Mouse (Mus musculus) intestine, embryonic 15.5 days (tissue): ENCODE results near the gene Timm44. TPM values are rescaled to one million over a fixed set of nuclear protein-coding genes. Genes with fewer than 3 reads are reported as not detected.
"Not testable (repeated sequence)": the region's sequence is repeated elsewhere in the genome, so short reads cannot be mapped to it uniquely, and the experiment has no call there.

ENCODE experiments used
- ATAC-seq: fragments of 200-750 bp; cut with Nextera tagmentation; 2 replicates; pipeline ENCODE4 v1.8.0; 2017; ENCODE audit warnings: moderate TSS enrichment, moderate library complexity
- H3K27ac ChIP-seq: fragments of 300-500 bp; sonication (generic); 2 replicates; pipeline ENCODE4 v1.5.1; 2015; ENCODE audit warnings: mild to moderate bottlenecking, inconsistent platforms
- H3K27me3 ChIP-seq: fragments of 300-500 bp; sonication (generic); replicated peaks from 2 replicates; pipeline ENCODE4 v1.6.1; 2015; ENCODE audit warnings: inconsistent platforms
- H3K36me3 ChIP-seq: fragments of 300-500 bp; sonication (generic); 2 replicates; pipeline ENCODE4 v1.6.1; 2015; ENCODE audit warnings: inconsistent platforms
- H3K4me1 ChIP-seq: fragments of 300-500 bp; sonication (generic); replicated peaks from 2 replicates; pipeline ENCODE4 v1.6.1; 2015; ENCODE audit warnings: inconsistent platforms
- H3K4me2 ChIP-seq: fragments of 300-500 bp; sonication (generic); replicated peaks from 2 replicates; pipeline ENCODE4 v1.6.1; 2015; ENCODE audit warnings: mild to moderate bottlenecking, inconsistent platforms
- H3K4me3 ChIP-seq: fragments of 300-500 bp; sonication (generic); replicated peaks from 2 replicates; pipeline ENCODE4 v1.5.1; 2015; ENCODE audit warnings: inconsistent platforms
- H3K9ac ChIP-seq: fragments of 300-500 bp; sonication (generic); 2 replicates; pipeline ENCODE4 v1.6.1; 2015; ENCODE audit warnings: inconsistent platforms
- H3K9me3 ChIP-seq: fragments of 300-500 bp; sonication (generic); 2 replicates; pipeline ENCODE4 v1.6.1; 2016; ENCODE audit warnings: inconsistent platforms
- WGBS: fragments of 180-500 bp; shearing (Covaris S2); methylation state at CpG from one replicate; pipeline ENCODE4 v1.1.7; 2015; 5-methylcytosine and 5-hydroxymethylcytosine counted together
- polyA plus RNA-seq: library from polyadenylated mRNA; unstranded; fragments of >200 nt; fragmentation: Nextera tagmentation; extraction: Ambion mirVana; gene quantifications from 2 replicates; pipeline ENCODE4 v1.2.1, GENCODE M21; 2015

Timm44 gene
- polyA plus RNA-seq, 1 experiment from 2014 or later = 65.8 TPM

GRCm38 (mm10) chr8:4259125-4259804, 16.4 kb downstream of the Timm44 start, which contains the start of gene Ctxn1:
Gene Ctxn1, minus strand, starts transcription at chr8:4259274.
- H3K4me1 ChIP-seq = peaks cover 27% of the 10 kb centered on the region
- 4% methylated on average over 33 of the region's 33 CpGs for WGBS
- peaks cover 45% of the 10 kb centered on the region for H3K36me3 ChIP-seq
- peak within 1 kb of the TSS; percentile 73 for H3K27ac ChIP-seq
- H3K4me3 ChIP-seq = peak within 1 kb of the TSS; percentile 73
- peak within 1 kb of the TSS; percentile 87 for H3K4me2 ChIP-seq
- peak; percentile 96 for ATAC-seq
- H3K9me3 ChIP-seq = no peaks in the 10 kb centered on the region
- H3K27me3 ChIP-seq = no peaks in the 10 kb centered on the region
- peak within 1 kb of the TSS; percentile 65 for H3K9ac ChIP-seq

GRCm38 (mm10) chr8:4258678-4259077, 17.0 kb downstream of the Timm44 start:
- WGBS = 0% methylated on average over 32 of the region's 32 CpGs
- Histone ChIP-seq H3K36me3 (peaks cover 43% of the 10 kb centered on the region), H3K9me3 (no peaks in the 10 kb centered on the region), H3K9ac (peak overlapping the region; percentile 65), H3K27ac (peak overlapping the region; percentile 73), H3K4me3 (peak overlapping the region; percentile 73), H3K27me3 (no peaks in the 10 kb centered on the region), H3K4me2 (peak overlapping the region; percentile 87), H3K4me1 (peaks cover 30% of the 10 kb centered on the region)
- ATAC-seq = peak; percentile 75

- peaks cover 30% of the 10 kb centered on the region for H3K4me1 ChIP-seq
- peaks cover 42% of the 10 kb centered on the region for H3K36me3 ChIP-seq
- peak; percentile 49 for ATAC-seq
- peak overlapping the region; percentile 87 for H3K4me2 ChIP-seq
- peak overlapping the region; percentile 65 for H3K9ac ChIP-seq
- no peaks in the 10 kb centered on the region for H3K9me3 ChIP-seq
- peak overlapping the region; percentile 73 for H3K27ac ChIP-seq
- no peaks in the 10 kb centered on the region for H3K27me3 ChIP-seq
- H3K4me3 ChIP-seq = peak overlapping the region; percentile 73
- WGBS = 1% methylated on average over 35 of the region's 35 CpGs
These were observed 17.5 kb downstream of the Timm44 start for GRCm38 (mm10) chr8:4258233-4258632.

GRCm38 (mm10) chr8:4257350-4257749, 18.4 kb downstream of the Timm44 start:
- Histone ChIP-seq H3K4me3 (no peak overlapping the region), H3K9ac (0 out of 2 replicates have a peak overlapping the region, but pooled peaks have one; percentile 65), H3K9me3 (no peaks in the 10 kb centered on the region), H3K27me3 (no peaks in the 10 kb centered on the region), H3K4me1 (peaks cover 34% of the 10 kb centered on the region), H3K36me3 (peaks cover 34% of the 10 kb centered on the region), H3K4me2 (peak overlapping the region; percentile 87), H3K27ac (peak overlapping the region; percentile 73; the same call in 1 of the 2 replicates)
- WGBS = 82% methylated on average over 4 of the region's 4 CpGs
- ATAC-seq = no peak

GRCm38 (mm10) chr8:4256911-4257310, 18.8 kb downstream of the Timm44 start:
- WGBS = 55% methylated on average over 4 of the region's 4 CpGs
- no peaks in the 10 kb centered on the region for H3K27me3 ChIP-seq
- H3K36me3 ChIP-seq = peaks cover 32% of the 10 kb centered on the region
- H3K4me1 ChIP-seq = peaks cover 37% of the 10 kb centered on the region
- no peak overlapping the region for H3K4me3 ChIP-seq
- no peak overlapping the region for H3K9ac ChIP-seq
- no peak for ATAC-seq
- H3K4me2 ChIP-seq = 0 out of 2 replicates have a peak overlapping the region, but pooled peaks have one; percentile 87
- no peaks in the 10 kb centered on the region for H3K9me3 ChIP-seq
- peak overlapping the region; percentile 73; the same call in 1 of the 2 replicates for H3K27ac ChIP-seq

GRCm38 (mm10) chr8:4255471-4255870, 20.2 kb downstream of the Timm44 start:
- 84% methylated on average over 7 of the region's 7 CpGs for WGBS
- H3K27ac ChIP-seq, H3K9me3 ChIP-seq, H3K27me3 ChIP-seq, H3K4me3 ChIP-seq, H3K4me2 ChIP-seq, ATAC-seq, H3K9ac ChIP-seq: not testable (repeated sequence)
- peaks cover 40% of the 10 kb centered on the region for H3K4me1 ChIP-seq
- H3K36me3 ChIP-seq = peaks cover 23% of the 10 kb centered on the region

- no peak overlapping the region; the same call in 1 of the 2 replicates for H3K9ac ChIP-seq
- H3K36me3 ChIP-seq = peaks cover 21% of the 10 kb centered on the region
- H3K4me1 ChIP-seq = peaks cover 39% of the 10 kb centered on the region
- no peaks in the 10 kb centered on the region for H3K27me3 ChIP-seq
- H3K4me2 ChIP-seq = peak overlapping the region; percentile 77
- H3K27ac ChIP-seq = 0 out of 2 replicates have a peak overlapping the region, but pooled peaks have one; percentile 29
- WGBS = 58% methylated on average over 6 of the region's 6 CpGs
- H3K9me3 ChIP-seq = no peaks in the 10 kb centered on the region
- peak overlapping the region; percentile 99 for H3K4me3 ChIP-seq
- no peak for ATAC-seq
These were observed 21.7 kb downstream of the Timm44 start for GRCm38 (mm10) chr8:4254001-4254400.

GRCm38 (mm10) chr8:4252934-4253841, 22.5 kb downstream of the Timm44 start, which contains the start of gene Snapc2:
Gene Snapc2, plus strand, starts transcription at chr8:4253080.
- no peaks in the 10 kb centered on the region for H3K27me3 ChIP-seq
- peak within 1 kb of the TSS; percentile 99 for H3K4me3 ChIP-seq
- peaks cover 21% of the 10 kb centered on the region for H3K36me3 ChIP-seq
- peak; percentile 93 for ATAC-seq
- no peaks in the 10 kb centered on the region for H3K9me3 ChIP-seq
- H3K27ac ChIP-seq = peak within 1 kb of the TSS; percentile 95
- H3K9ac ChIP-seq = peak within 1 kb of the TSS; percentile 98
- peaks cover 36% of the 10 kb centered on the region for H3K4me1 ChIP-seq
- peak within 1 kb of the TSS; percentile 77 for H3K4me2 ChIP-seq
- under 1% methylated on average over 69 of the region's 69 CpGs for WGBS

- no peaks in the 10 kb centered on the region for H3K9me3 ChIP-seq
- 0 out of 2 replicates have a peak, but pooled peaks have one; percentile 0 for ATAC-seq
These were observed 23.5 kb downstream of the Timm44 start for GRCm38 (mm10) chr8:4252116-4252760.

GRCm38 (mm10) chr8:4250306-4250970, 25.3 kb downstream of the Timm44 start:
- no peak overlapping the region for H3K4me2 ChIP-seq
- H3K9me3 ChIP-seq = no peaks in the 10 kb centered on the region
- no peaks in the 10 kb centered on the region for H3K27me3 ChIP-seq
- no peak overlapping the region for H3K9ac ChIP-seq
- peaks cover 23% of the 10 kb centered on the region for H3K4me1 ChIP-seq
- 39% methylated on average over 26 of the region's 26 CpGs for WGBS
- ATAC-seq = peak; percentile 18; the same call in 1 of the 2 replicates
- H3K4me3 ChIP-seq = no peak overlapping the region
- H3K27ac ChIP-seq = no peak overlapping the region
- peaks cover 33% of the 10 kb centered on the region for H3K36me3 ChIP-seq

More at GRCm38 (mm10) chr8:4252116-4252760, 23.5 kb downstream of the Timm44 start:
- peaks cover 27% of the 10 kb centered on the region for H3K4me1 ChIP-seq
- peak overlapping the region; percentile 99 for H3K4me3 ChIP-seq
- WGBS = 45% methylated on average over 8 of the region's 8 CpGs
- H3K27ac ChIP-seq = peak overlapping the region; percentile 28; the same call in 1 of the 2 replicates
- H3K27me3 ChIP-seq = no peaks in the 10 kb centered on the region
- H3K36me3 ChIP-seq = peaks cover 22% of the 10 kb centered on the region
- peak overlapping the region; percentile 77 for H3K4me2 ChIP-seq
- H3K9ac ChIP-seq = peak overlapping the region; percentile 98; the same call in 1 of the 2 replicates

- Histone ChIP-seq H3K9me3 (no peaks in the 10 kb centered on the region), H3K4me1 (peaks cover 23% of the 10 kb centered on the region), H3K27ac (peak overlapping the region; percentile 27; the same call in 1 of the 2 replicates), H3K4me3 (no peak overlapping the region), H3K9ac (no peak overlapping the region), H3K4me2 (peak overlapping the region; percentile 14; the same call in 1 of the 2 replicates), H3K27me3 (no peaks in the 10 kb centered on the region), H3K36me3 (peaks cover 34% of the 10 kb centered on the region)
- ATAC-seq = no peak
- 20% methylated on average over 29 of the region's 29 CpGs for WGBS
These were observed 26.5 kb downstream of the Timm44 start for GRCm38 (mm10) chr8:4249213-4249612.
